Mouse (Mus musculus) frontal cortex, postnatal 25 days (tissue): ENCODE results near the gene Psma6.
"Not testable (repeated sequence)": the region's sequence is repeated elsewhere in the genome, so short reads cannot be mapped to it uniquely, and the experiment has no call there.

Experiments used
- DNase-seq, 2 experiments: peaks; one replicate each; pipeline ENCODE4 v3.0.0; 2022; ENCODE audit warnings: low spot score in 2 of 2

Gene Psma6

GRCm38 (mm10) chr12:55392733-55393577 is 8.9 kb downstream of the Psma6 start:
- no peak for DNase-seq

GRCm38 (mm10) chr12:55395601-55396000 is 11.6 kb downstream of the Psma6 start:
- not testable (repeated sequence) for DNase-seq

DNA sequence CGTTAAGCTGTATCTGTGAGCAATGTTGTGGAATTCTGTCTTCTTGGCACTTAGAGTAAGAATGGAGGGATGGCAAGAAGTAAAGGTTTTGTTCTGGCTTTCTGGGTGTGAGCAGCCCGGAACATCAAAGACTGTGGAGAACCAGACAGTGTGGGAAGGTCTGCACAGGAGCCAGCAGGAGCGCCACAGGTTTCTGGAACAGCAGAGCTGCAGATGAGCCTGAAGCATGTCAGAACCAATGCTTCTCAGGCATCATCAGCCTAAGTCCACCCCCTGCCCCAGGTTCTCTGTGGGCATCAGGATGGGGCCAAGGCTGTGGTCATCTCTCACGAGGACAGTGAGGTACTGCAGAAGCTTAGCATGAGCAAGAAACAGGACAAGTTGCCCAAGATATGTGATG is 12.5 kb downstream of the Psma6 start:
- no peak for DNase-seq

GRCm38 (mm10) chr12:55397544-55398239 is 13.7 kb downstream of the Psma6 start:
- no peak for DNase-seq

GRCm38 (mm10) chr12:55398240-55399127 is 14.5 kb downstream of the Psma6 start:
- DNase-seq, result peak; percentile 71 to 81

GRCm38 (mm10) chr12:55399128-55399677 is 15.2 kb downstream of the Psma6 start:
- DNase-seq, result no peak

GRCm38 (mm10) chr12:55407888-55408287 is 23.9 kb downstream of the Psma6 start:
- DNase-seq, result no peak

- DNase-seq, result no peak
Measured at GRCm38 (mm10) chr12:55415255-55415654, 31.2 kb downstream of the Psma6 start.

DNA sequence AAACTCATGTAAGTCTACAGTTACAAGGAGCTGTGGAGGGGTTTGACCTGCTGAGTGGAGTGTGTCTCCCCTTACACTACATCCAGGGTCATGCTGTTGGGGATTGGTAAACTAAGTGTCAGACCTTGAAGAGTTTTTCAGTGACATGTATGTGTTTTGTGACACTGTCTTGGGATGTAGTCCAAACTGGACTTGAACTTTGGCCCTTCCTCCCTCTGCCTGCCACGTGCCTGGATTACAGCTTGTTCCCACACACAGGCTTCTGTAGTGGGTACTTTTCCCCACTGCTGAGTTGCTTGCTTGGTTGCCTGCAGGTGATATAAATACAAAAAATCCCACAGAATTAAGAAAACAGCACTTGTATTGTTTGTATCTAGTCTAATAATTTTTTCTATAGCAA is 31.7 kb downstream of the Psma6 start:
- DNase-seq, result no peak

GRCm38 (mm10) chr12:55420220-55420619 is 36.2 kb downstream of the Psma6 start:
- no peak for DNase-seq

DNA sequence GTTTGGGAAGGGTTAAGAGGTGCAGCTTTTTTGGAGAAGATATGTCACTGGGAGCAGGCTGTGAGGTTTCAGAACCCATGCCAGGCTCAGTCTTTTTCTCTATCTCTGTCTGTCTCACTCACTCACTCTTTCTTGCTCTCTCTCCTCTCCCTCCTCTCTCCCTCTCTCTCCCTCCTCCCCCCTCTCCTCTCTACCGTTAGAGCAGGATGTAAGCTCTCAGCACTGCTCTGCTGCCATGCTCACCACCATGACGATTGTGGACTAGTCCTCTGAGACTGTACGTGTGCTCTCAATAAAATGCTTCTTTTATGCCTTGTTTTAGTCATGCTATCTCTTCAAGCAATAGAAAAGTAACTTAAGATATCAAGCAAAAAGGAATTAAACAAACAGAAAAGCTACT is 38.0 kb downstream of the Psma6 start:
- no peak for DNase-seq

DNA sequence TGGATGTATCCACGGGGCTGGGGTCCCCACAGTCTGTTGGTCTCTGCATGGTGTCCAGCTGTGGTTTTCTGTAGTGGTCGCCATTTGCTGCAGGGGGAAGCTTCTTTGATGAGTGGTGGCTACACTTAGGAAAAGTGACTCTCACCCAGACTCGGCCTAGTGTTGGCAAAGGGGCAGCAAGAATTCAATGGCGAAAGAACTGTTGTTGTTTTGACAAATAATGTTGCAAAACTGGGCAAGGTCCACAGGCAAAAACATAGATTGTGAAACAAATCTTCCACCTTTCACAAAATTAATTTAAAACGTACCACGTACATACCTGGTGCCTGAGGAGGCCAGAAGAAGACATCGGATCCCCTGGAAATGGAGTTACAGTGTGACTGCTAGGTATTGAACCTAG is 42.3 kb downstream of the Psma6 start:
- no peak for DNase-seq

DNA sequence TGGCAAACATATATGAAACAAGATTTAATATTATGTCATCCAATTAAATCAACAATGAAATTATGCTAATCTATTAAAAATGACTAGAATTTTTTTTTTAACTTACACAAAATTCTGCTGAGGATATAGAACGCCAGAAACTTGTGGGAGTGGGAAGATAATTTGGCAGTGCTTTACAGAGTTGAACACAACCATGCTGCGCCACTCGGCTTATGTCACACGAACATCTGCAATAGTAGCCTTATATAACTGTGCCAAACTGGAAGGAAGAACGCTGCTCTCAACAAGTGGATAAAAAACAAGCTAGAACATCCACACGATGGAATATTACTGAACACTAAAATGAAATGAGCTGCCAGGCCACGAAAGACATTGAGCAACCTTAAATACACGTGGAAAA is 45.2 kb downstream of the Psma6 start:
- DNase-seq, result no peak

DNA sequence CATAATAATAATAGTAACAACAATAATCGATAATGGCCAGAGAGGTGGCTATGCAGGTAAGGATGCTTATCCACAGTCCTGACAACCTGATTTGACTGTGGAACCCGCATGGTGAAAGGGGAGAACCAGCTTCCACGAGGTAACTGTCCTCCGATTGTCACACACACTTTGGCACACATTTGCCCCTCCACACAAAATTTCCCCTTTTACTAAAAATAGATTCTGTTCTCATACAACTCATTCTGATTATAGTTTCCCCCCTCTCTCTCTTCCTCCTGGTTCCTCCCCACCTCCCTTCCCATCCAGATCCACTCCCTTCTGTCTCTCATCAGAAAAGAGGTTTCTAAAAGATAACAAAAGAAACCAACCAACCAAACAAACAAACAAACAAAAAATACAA is 45.9 kb downstream of the Psma6 start:
- no peak for DNase-seq

DNA sequence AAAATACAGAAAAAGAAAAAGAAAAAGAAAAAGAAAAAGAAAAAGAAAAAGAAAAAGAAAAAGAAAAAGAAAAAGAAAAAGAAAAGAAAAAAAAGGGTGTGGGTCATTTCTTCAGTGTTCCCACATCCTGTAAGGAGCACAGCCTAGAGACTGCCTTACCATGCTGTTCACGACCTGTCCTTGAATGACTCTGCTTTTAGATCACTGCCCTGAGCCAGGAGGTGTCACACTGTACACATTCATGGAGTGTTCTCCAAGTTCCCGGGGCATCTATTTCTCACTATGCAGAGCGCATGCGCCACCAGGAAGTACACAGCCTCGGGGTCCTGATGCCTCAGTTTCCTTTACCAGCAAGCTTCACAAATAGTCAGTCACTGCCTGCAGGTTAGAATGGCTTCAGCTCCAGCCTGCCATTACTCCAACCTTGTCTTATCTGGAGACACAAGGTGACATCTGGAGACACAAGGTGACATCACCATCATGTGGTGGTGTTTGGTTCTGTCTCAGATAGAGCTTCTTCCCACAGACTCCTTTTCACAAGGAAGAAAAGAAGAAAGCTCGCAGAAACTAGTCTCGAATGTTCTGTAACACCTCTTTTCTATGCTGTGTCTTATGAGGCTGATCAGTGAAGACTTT is 48.4 kb downstream of the Psma6 start:
- no peak for DNase-seq

GRCm38 (mm10) chr12:55432920-55433284 is 48.9 kb downstream of the Psma6 start:
- DNase-seq, result no peak

DNA sequence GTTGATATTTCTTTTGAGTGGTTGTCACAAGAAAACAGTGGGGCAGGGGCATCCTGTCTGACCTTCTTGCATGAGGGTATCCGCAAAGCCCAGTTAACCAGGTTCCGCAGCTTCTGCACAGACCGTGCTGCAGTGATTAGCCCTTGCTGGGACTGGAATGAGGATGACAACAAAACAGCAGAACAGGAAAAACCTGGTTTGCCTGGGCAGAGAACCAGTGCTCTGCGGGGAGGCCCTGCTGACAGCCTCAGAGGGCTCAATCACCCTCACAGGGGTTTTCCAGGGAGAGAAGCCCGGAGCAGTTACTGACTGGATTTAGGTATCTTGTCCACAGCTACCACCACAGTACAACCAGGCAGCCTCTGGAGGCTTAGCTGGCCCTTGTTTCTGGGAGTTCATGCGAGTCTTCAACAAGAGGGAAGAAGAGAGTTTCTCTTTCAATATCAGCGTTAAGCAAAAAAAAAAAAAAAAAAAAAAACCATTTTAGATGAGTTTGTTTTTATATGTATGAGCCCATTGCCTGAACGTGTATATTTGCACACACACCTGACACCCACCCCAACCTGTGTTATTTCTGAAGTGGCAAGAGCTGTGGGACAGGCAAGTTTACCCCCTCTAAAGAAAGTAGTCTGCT is 49.9 kb downstream of the Psma6 start:
- DNase-seq, result no peak

DNA sequence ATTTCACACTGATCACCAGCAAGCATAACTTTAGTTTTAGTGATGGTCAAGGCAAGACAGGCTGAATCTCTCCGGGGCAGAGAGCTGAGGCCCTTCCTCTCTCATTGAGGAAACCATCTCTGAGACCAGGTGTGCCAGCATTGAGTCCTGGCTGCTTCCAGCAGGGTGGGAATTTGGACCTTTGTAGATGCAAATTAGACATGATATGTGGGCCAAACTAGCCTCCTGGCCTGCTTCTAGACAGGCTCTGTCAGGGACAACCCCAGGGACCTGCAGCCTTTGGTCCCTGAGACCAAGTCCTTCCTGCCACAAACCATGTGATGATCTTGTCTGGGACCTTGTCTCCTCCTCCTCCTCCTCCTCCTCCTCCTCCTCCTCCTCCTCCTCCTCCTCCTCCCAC is 51.1 kb downstream of the Psma6 start:
- no peak for DNase-seq

- DNase-seq, result no peak
Measured at GRCm38 (mm10) chr12:55437122-55437826, 53.3 kb downstream of the Psma6 start.

- DNase-seq, result no peak
Measured at GRCm38 (mm10) chr12:55438058-55438457, 54.0 kb downstream of the Psma6 start.
